Comparison of ENCODE assay signal across 8 mouse cellular contexts in genomic region chr1:165583529-165584184, GRCm38 (mm10). TPM values are rescaled to one million over a fixed set of nuclear protein-coding genes. Genes with fewer than 3 reads are reported as not detected.
DNase-seq lines count a peak whose midpoint lies in the region; ATAC-seq and TF ChIP-seq lines count a peak whose summit lies in the region.

No protein-coding gene starts in this region.

- intact Hi-C loops in left cerebral cortex, adult 2 months (cut with DNase I) = loop anchor here (1.0 to 2.0 kb wide), 3 partner anchors 59 to 153 kb away; no protein-coding TSS in a partner anchor

- peak; percentile 98 for TF ChIP-seq CTCF in left cerebral cortex, adult 2 months (IDR thresholded peaks at IDR 0.05)

- no peak overlapping the region for H3K4me3 ChIP-seq in left cerebral cortex, adult 2 months

- DNase-seq in ZHBTc4 (ENCODE audit: low read depth, low spot score) = peak; percentile 92
- DNase-seq in gastrocnemius, adult 8-10 months (ENCODE audit: low spot score in 2 of 2) = peak; percentile 77 to 81
- peak; percentile 87 for DNase-seq in induced T-regulatory cell, adult 2 months (ENCODE audit: low read depth)
- DNase-seq in left cerebral cortex, adult 2 months (ENCODE audit: extremely low spot score in 1 of 2, low spot score in 2 of 2) = peak; percentile 84 to 88
- DNase-seq in right cerebral cortex, adult 2 months (ENCODE audit: low spot score in 2 of 2) = peak; percentile 91 to 93
- DNase-seq in urinary bladder, adult 2 months (ENCODE audit: low spot score) = peak; percentile 70

- H3K27ac ChIP-seq in left cerebral cortex, adult 2 months = no peak overlapping the region

- peak; percentile 97 for ATAC-seq in common myeloid progenitor, adult 5-6 weeks (replicated peaks; ENCODE audit: low read depth, poor library complexity, severe bottlenecking)
- peak; percentile 99 for ATAC-seq in megakaryocyte, adult 5-6 weeks (ENCODE audit: poor library complexity, severe bottlenecking)

RNA-seq across cellular contexts. Expression of gene Mpzl1, which starts 50.7 kb away (rescaled TPM):
- total RNA-seq in common myeloid progenitor, adult 5-6 weeks (2017) = 2.0 and 9.5 TPM in 2 replicates
- 1 to 10 TPM; 5.1 to 6.1 (median 6.0) TPM for total RNA-seq in gastrocnemius, adult 8-10 months (2022)
- 10 to 100 TPM; 24.0 to 24.8 TPM for total RNA-seq in left cerebral cortex, adult 2 months (2021)
- 1.3 and 2.1 TPM in 2 replicates for total RNA-seq in megakaryocyte, adult 5-6 weeks (2015)
- total RNA-seq in megakaryocyte, adult 5-6 weeks (2017) = 0.22 and 3.1 TPM in 2 replicates
- 77.7 and 84.2 TPM in 2 replicates for polyA plus RNA-seq in urinary bladder, adult 2 months (2012; rRNA removed)
